Mouse (Mus musculus): ENCODE results near the gene Melk. TPM values are rescaled to one million over a fixed set of nuclear protein-coding genes. Genes with fewer than 3 reads are reported as not detected.

Melk gene
- polyA plus RNA-seq, 1 experiment from 2014 or later = 54.9 TPM

DNA sequence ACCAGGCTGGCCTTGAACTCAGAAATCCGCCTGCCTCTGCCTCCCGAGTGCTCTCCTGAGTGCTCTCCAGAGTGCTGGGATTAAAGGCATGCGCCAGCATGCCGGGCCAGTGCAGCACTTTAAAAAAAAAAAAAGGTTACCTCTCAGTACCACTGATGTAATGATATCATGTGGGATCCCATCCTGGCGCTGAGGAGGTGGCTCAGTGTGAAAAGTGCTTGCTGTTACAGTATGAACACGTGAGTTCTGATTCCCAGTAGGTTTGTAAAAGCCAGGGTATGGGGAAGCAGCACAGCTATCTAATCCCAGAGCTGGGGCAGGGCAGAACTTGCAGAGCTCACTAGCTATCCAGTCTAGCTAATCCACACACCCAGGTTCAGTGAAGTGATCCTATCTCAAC, 33.2 kb upstream of the Melk start:
- H3K27me3 ChIP-seq (ENCODE audit: control insufficient read depth, insufficient read depth, low read depth, low read length) = no peaks in the 10 kb centered on the region
- H3K9me3 ChIP-seq (ENCODE audit: control insufficient read depth, low read length) = no peaks in the 10 kb centered on the region
- H3K27ac ChIP-seq (ENCODE audit: low read length) = no peak overlapping the region
- no peak overlapping the region for H3K9ac ChIP-seq (ENCODE audit: low read length)
- no peak overlapping the region for H3K4me2 ChIP-seq (ENCODE audit: low read depth, low read length)
- no peak for ATAC-seq (ENCODE audit: low read depth)
- H3K4me1 ChIP-seq (replicated peaks; ENCODE audit: control insufficient read depth, insufficient read depth, low read length) = no peaks in the 10 kb centered on the region
- no peak overlapping the region for H3K4me3 ChIP-seq (ENCODE audit: low read length)
- 70% methylated on average over 6 of the region's 6 CpGs for WGBS
- H3K36me3 ChIP-seq (ENCODE audit: control insufficient read depth, insufficient read depth, low read length) = no peaks in the 10 kb centered on the region

GRCm38 (mm10) chr4:44269376-44269817, 31.3 kb upstream of the Melk start:
- Histone ChIP-seq H3K4me1 (replicated peaks; ENCODE audit: control insufficient read depth, insufficient read depth, low read length) (no peaks in the 10 kb centered on the region), H3K4me2 (ENCODE audit: low read depth, low read length) (no peak overlapping the region), H3K27me3 (ENCODE audit: control insufficient read depth, insufficient read depth, low read depth, low read length) (no peaks in the 10 kb centered on the region), H3K4me3 (ENCODE audit: low read length) (no peak overlapping the region), H3K36me3 (ENCODE audit: control insufficient read depth, insufficient read depth, low read length) (no peaks in the 10 kb centered on the region), H3K9ac (ENCODE audit: low read length) (no peak overlapping the region), H3K27ac (ENCODE audit: low read length) (no peak overlapping the region), H3K9me3 (ENCODE audit: control insufficient read depth, low read length) (no peaks in the 10 kb centered on the region)
- WGBS = 89% methylated on average over 14 of the region's 14 CpGs
- ATAC-seq (ENCODE audit: low read depth) = no peak

DNA sequence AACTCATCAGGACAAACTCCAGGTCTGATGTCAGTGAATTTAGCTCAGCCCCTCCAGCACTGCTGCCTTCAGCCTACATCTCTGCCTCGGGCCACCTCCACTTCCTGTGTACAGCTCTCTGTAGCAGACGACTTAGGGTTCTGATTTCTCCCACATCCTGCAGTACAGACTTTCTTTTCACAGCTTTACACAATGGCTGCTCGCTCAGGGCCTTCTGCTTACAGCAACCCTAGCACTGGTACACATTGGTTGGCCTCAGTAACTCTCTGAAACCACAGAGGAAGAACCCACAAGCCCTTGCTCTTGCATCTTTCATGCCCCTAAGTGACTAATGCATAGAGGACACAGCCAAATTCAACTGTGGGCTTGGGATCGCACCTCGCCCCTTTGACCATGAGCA, 29.5 kb upstream of the Melk start:
- Histone ChIP-seq H3K9me3 (ENCODE audit: control insufficient read depth, low read length) (no peaks in the 10 kb centered on the region), H3K9ac (ENCODE audit: low read length) (no peak overlapping the region), H3K4me1 (replicated peaks; ENCODE audit: control insufficient read depth, insufficient read depth, low read length) (no peaks in the 10 kb centered on the region), H3K36me3 (ENCODE audit: control insufficient read depth, insufficient read depth, low read length) (no peaks in the 10 kb centered on the region), H3K4me3 (ENCODE audit: low read length) (no peak overlapping the region), H3K4me2 (ENCODE audit: low read depth, low read length) (no peak overlapping the region), H3K27me3 (ENCODE audit: control insufficient read depth, insufficient read depth, low read depth, low read length) (no peaks in the 10 kb centered on the region), H3K27ac (ENCODE audit: low read length) (no peak overlapping the region)
- WGBS = 61% methylated on average over 5 of the region's 5 CpGs
- ATAC-seq (ENCODE audit: low read depth) = no peak

DNA sequence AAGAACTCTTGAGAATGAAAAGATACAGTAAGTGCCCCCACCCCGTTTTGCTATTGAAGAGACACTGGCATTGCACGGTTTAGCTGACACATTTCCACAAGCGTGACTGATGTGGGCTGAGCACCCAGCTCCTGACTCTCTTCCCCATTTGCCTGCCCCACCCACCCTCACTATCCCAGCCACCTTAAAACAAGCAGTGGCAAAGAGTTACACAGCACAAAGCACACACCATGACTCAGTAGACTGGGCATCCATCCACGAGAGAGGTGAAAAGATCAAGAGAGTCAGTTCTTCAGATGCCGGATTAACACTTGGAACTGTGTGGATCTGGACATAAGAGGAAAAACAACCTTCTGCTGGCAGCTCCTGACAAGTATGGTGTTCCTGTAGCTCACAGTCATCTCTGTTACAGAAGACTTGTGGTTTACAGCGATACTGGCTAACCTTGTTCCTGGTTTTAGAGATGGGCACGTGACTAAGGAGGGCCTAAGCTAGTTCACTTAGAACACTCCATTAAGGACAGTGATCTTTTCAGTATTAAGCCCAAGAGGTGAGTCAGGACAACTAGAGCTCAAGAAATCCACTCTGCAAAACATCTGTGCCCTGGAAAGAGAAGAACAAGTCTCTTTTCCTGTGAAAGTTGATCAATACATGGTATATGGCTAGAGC, 18.9 kb upstream of the Melk start:
- no peak overlapping the region for H3K4me3 ChIP-seq (ENCODE audit: low read length)
- no peak overlapping the region for H3K4me2 ChIP-seq (ENCODE audit: low read depth, low read length)
- 66% methylated on average over 7 of the region's 7 CpGs for WGBS
- H3K4me1 ChIP-seq (replicated peaks; ENCODE audit: control insufficient read depth, insufficient read depth, low read length) = no peaks in the 10 kb centered on the region
- no peaks in the 10 kb centered on the region for H3K27me3 ChIP-seq (ENCODE audit: control insufficient read depth, insufficient read depth, low read depth, low read length)
- H3K9me3 ChIP-seq (ENCODE audit: control insufficient read depth, low read length) = no peaks in the 10 kb centered on the region
- H3K9ac ChIP-seq (ENCODE audit: low read length) = no peak overlapping the region
- no peak overlapping the region for H3K27ac ChIP-seq (ENCODE audit: low read length)
- no peaks in the 10 kb centered on the region for H3K36me3 ChIP-seq (ENCODE audit: control insufficient read depth, insufficient read depth, low read length)
- no peak for ATAC-seq (ENCODE audit: low read depth)

GRCm38 (mm10) chr4:44292534-44292933, 8.1 kb upstream of the Melk start:
- no peaks in the 10 kb centered on the region for H3K36me3 ChIP-seq (ENCODE audit: control insufficient read depth, insufficient read depth, low read length)
- 16% methylated on average over 7 of the region's 7 CpGs for WGBS
- peak; percentile 49; the same call in 1 of the 2 replicates for ATAC-seq (ENCODE audit: low read depth)
- H3K27ac ChIP-seq (ENCODE audit: low read length) = no peak overlapping the region
- H3K27me3 ChIP-seq (ENCODE audit: control insufficient read depth, insufficient read depth, low read depth, low read length) = no peaks in the 10 kb centered on the region
- H3K4me2 ChIP-seq (ENCODE audit: low read depth, low read length) = no peak overlapping the region
- H3K9ac ChIP-seq (ENCODE audit: low read length) = no peak overlapping the region
- H3K4me1 ChIP-seq (replicated peaks; ENCODE audit: control insufficient read depth, insufficient read depth, low read length) = no peaks in the 10 kb centered on the region
- no peaks in the 10 kb centered on the region for H3K9me3 ChIP-seq (ENCODE audit: control insufficient read depth, low read length)
- H3K4me3 ChIP-seq (ENCODE audit: low read length) = no peak overlapping the region

GRCm38 (mm10) chr4:44295837-44296236, 4.8 kb upstream of the Melk start:
- ATAC-seq (ENCODE audit: low read depth) = no peak

GRCm38 (mm10) chr4:44306585-44306984, 5.9 kb downstream of the Melk start:
- ATAC-seq (ENCODE audit: low read depth) = no peak
- 79% methylated on average over 7 of the region's 7 CpGs for WGBS
- Histone ChIP-seq H3K9ac (ENCODE audit: low read length) (no peak overlapping the region), H3K4me1 (replicated peaks; ENCODE audit: control insufficient read depth, insufficient read depth, low read length) (peaks cover 12% of the 10 kb centered on the region), H3K27me3 (ENCODE audit: control insufficient read depth, insufficient read depth, low read depth, low read length) (no peaks in the 10 kb centered on the region), H3K4me2 (ENCODE audit: low read depth, low read length) (no peak overlapping the region), H3K27ac (ENCODE audit: low read length) (no peak overlapping the region), H3K9me3 (ENCODE audit: control insufficient read depth, low read length) (no peaks in the 10 kb centered on the region), H3K4me3 (ENCODE audit: low read length) (no peak overlapping the region), H3K36me3 (ENCODE audit: control insufficient read depth, insufficient read depth, low read length) (peaks cover 18% of the 10 kb centered on the region)

More at GRCm38 (mm10) chr4:44295837-44296236, 4.8 kb upstream of the Melk start:
- Histone ChIP-seq H3K9ac (ENCODE audit: low read length) (no peak overlapping the region), H3K27me3 (ENCODE audit: control insufficient read depth, insufficient read depth, low read depth, low read length) (no peaks in the 10 kb centered on the region), H3K27ac (ENCODE audit: low read length) (no peak overlapping the region), H3K36me3 (ENCODE audit: control insufficient read depth, insufficient read depth, low read length) (no peaks in the 10 kb centered on the region), H3K9me3 (ENCODE audit: control insufficient read depth, low read length) (no peaks in the 10 kb centered on the region), H3K4me3 (ENCODE audit: low read length) (no peak overlapping the region), H3K4me1 (replicated peaks; ENCODE audit: control insufficient read depth, insufficient read depth, low read length) (no peaks in the 10 kb centered on the region), H3K4me2 (ENCODE audit: low read depth, low read length) (no peak overlapping the region)
- WGBS = 23% methylated on average over 1 of the region's 1 CpGs

DNA sequence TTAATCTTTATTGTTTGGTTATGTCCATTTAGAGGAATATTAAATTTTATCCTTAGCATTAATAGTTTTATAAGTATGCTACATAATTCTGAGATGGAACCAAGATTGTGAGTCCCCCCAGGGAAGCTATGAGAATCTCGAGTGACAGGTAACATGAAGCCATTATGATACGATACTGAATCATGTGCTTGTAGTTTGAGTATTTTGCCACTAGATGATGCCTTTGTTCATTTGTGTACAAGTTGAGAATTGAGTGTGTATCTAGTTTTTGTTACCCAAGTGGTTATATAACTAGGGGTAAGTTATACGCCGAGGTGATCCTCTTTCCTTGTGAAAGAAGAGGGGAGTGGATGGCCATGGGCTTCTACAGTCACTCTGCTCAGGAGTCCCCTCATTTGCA, 9.8 kb downstream of the Melk start:
- Histone ChIP-seq H3K4me1 (replicated peaks; ENCODE audit: control insufficient read depth, insufficient read depth, low read length) (no peaks in the 10 kb centered on the region), H3K4me2 (ENCODE audit: low read depth, low read length) (no peak overlapping the region), H3K27ac (ENCODE audit: low read length) (no peak overlapping the region), H3K36me3 (ENCODE audit: control insufficient read depth, insufficient read depth, low read length) (peaks cover 27% of the 10 kb centered on the region), H3K27me3 (ENCODE audit: control insufficient read depth, insufficient read depth, low read depth, low read length) (no peaks in the 10 kb centered on the region), H3K9me3 (ENCODE audit: control insufficient read depth, low read length) (no peaks in the 10 kb centered on the region), H3K4me3 (ENCODE audit: low read length) (no peak overlapping the region), H3K9ac (ENCODE audit: low read length) (no peak overlapping the region)
- 80% methylated on average over 4 of the region's 4 CpGs for WGBS
- ATAC-seq (ENCODE audit: low read depth) = no peak

GRCm38 (mm10) chr4:44310911-44311310, 10.2 kb downstream of the Melk start:
- H3K4me3 ChIP-seq (ENCODE audit: low read length) = no peak overlapping the region
- no peaks in the 10 kb centered on the region; the same call in 1 of the 2 replicates for H3K4me1 ChIP-seq (replicated peaks; ENCODE audit: control insufficient read depth, insufficient read depth, low read length)
- peaks cover 28% of the 10 kb centered on the region for H3K36me3 ChIP-seq (ENCODE audit: control insufficient read depth, insufficient read depth, low read length)
- WGBS = 87% methylated on average over 4 of the region's 4 CpGs
- H3K9ac ChIP-seq (ENCODE audit: low read length) = no peak overlapping the region
- H3K27me3 ChIP-seq (ENCODE audit: control insufficient read depth, insufficient read depth, low read depth, low read length) = no peaks in the 10 kb centered on the region
- no peak overlapping the region for H3K4me2 ChIP-seq (ENCODE audit: low read depth, low read length)
- H3K9me3 ChIP-seq (ENCODE audit: control insufficient read depth, low read length) = no peaks in the 10 kb centered on the region
- ATAC-seq (ENCODE audit: low read depth) = no peak
- no peak overlapping the region for H3K27ac ChIP-seq (ENCODE audit: low read length)

Data from lung, embryonic 16.5 days (tissue).